In the genomic region with DNA sequence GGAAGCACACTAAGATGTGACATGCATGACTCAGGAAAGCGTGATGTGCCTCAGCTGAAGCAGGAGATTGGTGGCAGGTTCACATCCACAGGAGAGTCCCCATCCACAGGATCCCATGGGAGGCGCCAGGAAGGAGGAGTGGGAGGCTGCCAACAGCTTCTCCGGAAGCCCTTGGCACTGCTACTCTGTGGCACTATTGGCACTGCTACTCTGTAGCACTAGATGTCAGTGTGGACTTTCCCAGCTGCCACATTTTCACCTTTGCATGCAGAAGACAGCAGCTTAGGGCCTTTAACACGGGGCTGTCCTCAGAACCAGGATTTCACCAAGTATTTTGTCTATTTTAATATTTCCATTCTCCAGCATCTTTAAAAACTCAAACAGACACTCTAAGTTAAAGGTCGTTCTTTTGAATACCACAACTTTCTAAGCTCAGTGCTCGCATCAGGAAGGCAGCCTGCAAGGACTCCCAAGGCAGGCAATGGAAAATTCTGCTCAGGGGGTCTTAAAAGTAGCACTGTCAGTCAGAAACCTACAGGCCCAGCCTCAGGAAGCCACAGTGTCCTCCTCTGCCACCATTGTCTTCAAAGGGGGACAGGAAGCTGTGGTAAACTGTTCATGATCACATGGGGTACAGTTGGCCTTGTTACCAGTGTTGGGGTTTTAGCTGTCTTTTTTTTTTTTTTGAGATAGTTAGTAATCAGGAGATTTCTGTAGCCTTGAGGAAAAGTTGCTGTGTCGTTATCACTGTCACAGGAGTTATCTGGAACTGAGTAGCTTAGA, we compare ENCODE assay signal across 8 mouse cellular contexts. TPM values are rescaled to one million over a fixed set of nuclear protein-coding genes. Genes with fewer than 3 reads are reported as not detected.
DNase-seq lines count a peak whose midpoint lies in the region; ATAC-seq and TF ChIP-seq lines count a peak whose summit lies in the region.

No protein-coding gene starts in this region.

- peak; percentile 54 for DNase-seq in gastrocnemius, adult 2 months
- DNase-seq in gastrocnemius, postnatal 4 days (ENCODE audit: low spot score in 2 of 2) = no peak
- peak; percentile 91 for DNase-seq in 416B (ENCODE audit: low read depth)
- DNase-seq in adrenal gland, postnatal 14 days = peak; percentile 77
- DNase-seq in gastrocnemius, postnatal 25 days = peak; percentile 23
- peak; percentile 71 to 72 for DNase-seq in kidney, postnatal 36 days
- DNase-seq in urinary bladder, adult 18-20 months (ENCODE audit: low spot score in 2 of 2) = no peak

- intact Hi-C loops in gastrocnemius, adult 2 months (cut with DNase I) = loop anchor here (5.0 kb wide), 3 partner anchors 102 to 228 kb away; a partner anchor contains a TSS

- TF ChIP-seq CTCF in gastrocnemius, adult 2 months (IDR thresholded peaks at IDR 0.05) = peak; percentile 65

- H3K27ac ChIP-seq in gastrocnemius, adult 2 months = no peak overlapping the region

- peak; percentile 73 for ATAC-seq in megakaryocyte progenitor cell, adult 5-6 weeks (replicated peaks; ENCODE audit: poor library complexity)

- no peak overlapping the region for H3K4me3 ChIP-seq in gastrocnemius, adult 2 months

RNA-seq across cellular contexts. Expression of a gene that starts 7.0 kb away (rescaled TPM):
- 10 to 100 TPM; 12.6 to 14.9 TPM for total RNA-seq in gastrocnemius, adult 2 months (2021)
- 10 to 100 TPM; 10.9 to 11.0 TPM for total RNA-seq in gastrocnemius, postnatal 4 days (2021)
- total RNA-seq in adrenal gland, postnatal 14 days (2021) = 28.3 and 30.0 TPM in 2 replicates
- total RNA-seq in gastrocnemius, postnatal 25 days (2021) = 10 to 100 TPM; 11.5 to 13.1 TPM
- total RNA-seq in megakaryocyte progenitor cell, adult 5-6 weeks (2015) = 71.1 and 75.3 TPM in 2 replicates
- total RNA-seq in megakaryocyte progenitor cell, adult 5-6 weeks (2017) = 61.4 and 66.6 TPM in 2 replicates

Comparison
In these comparisons a context has a peak if more than half of its experiments do, and no peak if none do; other contexts are left out.
1. DNase-seq: peak in gastrocnemius, adult 2 months (single experiment), 416B (single experiment), adrenal gland, postnatal 14 days (single experiment), gastrocnemius, postnatal 25 days (single experiment) and kidney, postnatal 36 days (2 of 2); none in gastrocnemius, postnatal 4 days (0 of 2) and urinary bladder, adult 18-20 months (0 of 2).